Mouse (Mus musculus) ES-Bruce4 (cell line): ENCODE measurements around the gene Gtf3c3.

Experiments used
- CTCF ChIP-seq: IDR thresholded peaks from one replicate; pipeline ENCODE4 v1.8.1; 2011; ENCODE audit warnings: low read depth, low read length
- EP300 ChIP-seq: IDR thresholded peaks from 2 replicates; pipeline ENCODE4 v1.6.1; 2011; ENCODE audit warnings: low read depth, low read length; ENCODE audit not compliant: insufficient read depth
- POLR2A ChIP-seq: IDR thresholded peaks from one replicate; pipeline ENCODE4 v1.8.1; 2011; ENCODE audit warnings: low read length; ENCODE audit not compliant: insufficient read depth

GRCm38 (mm10) chr1:54354786-54355185, 84.0 kb downstream of the Gtf3c3 start:
- no peak for TF ChIP-seq CTCF
- TF ChIP-seq POLR2A: no peak
- no peak for TF ChIP-seq EP300
